In genomic region chr8:87752710-87753109, GRCm38 (mm10) we compare ENCODE assay signal across 10 mouse cellular contexts.
DNase-seq lines count a peak whose midpoint lies in the region; ATAC-seq and TF ChIP-seq lines count a peak whose summit lies in the region.
"Had no signal": no experiment of that assay in that cellular context is flagged by ENCODE, and none has a peak within 500 bp of the region (broad histone marks: within the 10 kb centered on the region; RNA-seq: fewer than 3 reads in every experiment).

No protein-coding gene starts in this region.

- no peak overlapping the region; the same call in 1 of the 2 replicates for H3K27ac ChIP-seq in lung, embryonic 14.5 days (ENCODE audit: low read depth)
- H3K27ac ChIP-seq in limb, embryonic 10.5 days: peak overlapping the region; percentile 75
- 0 out of 2 replicates have a peak overlapping the region, but pooled peaks have one; percentile 24 for H3K27ac ChIP-seq in neural tube, embryonic 15.5 days (replicated peaks)
- H3K27ac ChIP-seq in heart, embryonic 12.5 days (ENCODE audit: poor library complexity, severe bottlenecking): no peak overlapping the region

- no peak overlapping the region for H3K4me2 ChIP-seq in lung, embryonic 14.5 days
- no peak overlapping the region for H3K4me2 ChIP-seq in neural tube, embryonic 15.5 days
- H3K4me2 ChIP-seq in heart, embryonic 12.5 days: no peak overlapping the region
- H3K4me2 ChIP-seq: embryonic facial prominence, embryonic 15.5 days had no signal

- no peak overlapping the region for H3K4me3 ChIP-seq in lung, embryonic 14.5 days (ENCODE audit: low read depth, low read length)
- no peak overlapping the region for H3K4me3 ChIP-seq in lung, adult 2 months (replicated peaks; ENCODE audit: extremely low read depth, low read depth, low read length)
- H3K4me3 ChIP-seq in limb, embryonic 10.5 days: peak overlapping the region; percentile 4
- no peak overlapping the region for H3K4me3 ChIP-seq in neural tube, embryonic 15.5 days (replicated peaks)
- H3K4me3 ChIP-seq in heart, embryonic 12.5 days: no peak overlapping the region
- H3K4me3 ChIP-seq: embryonic facial prominence, embryonic 15.5 days had no signal

- peak; percentile 76; the same call in 1 of the 2 replicates for ATAC-seq in lung, embryonic 14.5 days (ENCODE audit: insufficient read depth)
- peak; percentile 62 for ATAC-seq in neural tube, embryonic 15.5 days (ENCODE audit: low FRiP score)
- ATAC-seq in heart, embryonic 12.5 days (ENCODE audit: insufficient number of reproducible peaks, low FRiP score): no peak
- ATAC-seq in frontal cortex, adult (ENCODE audit: low TSS enrichment): no peak
- ATAC-seq: intestine, embryonic 16.5 days had no signal

- no peak for TF ChIP-seq POLR2A in lung, adult 2 months (IDR thresholded peaks at IDR 0.05; ENCODE audit: borderline replicate concordance, extremely low read depth, low read depth, low read length)

- peak; percentile 73 for DNase-seq in lung, embryonic 14.5 days
- DNase-seq in lung, adult 2 months: no peak
- peak; percentile 44 for DNase-seq in adrenal gland, postnatal 25 days
- peak; percentile 80 for DNase-seq in limb, embryonic 10.5 days (ENCODE audit: low spot score)
- DNase-seq: thymus, adult 18-20 months had no signal

- no peaks in the 10 kb centered on the region for H3K9me3 ChIP-seq in lung, embryonic 14.5 days (ENCODE audit: low read depth, low read length)
- H3K9me3 ChIP-seq in limb, embryonic 10.5 days (replicated peaks): no peaks in the 10 kb centered on the region
- no peaks in the 10 kb centered on the region for H3K9me3 ChIP-seq in neural tube, embryonic 15.5 days (replicated peaks)
- H3K9me3 ChIP-seq in heart, embryonic 12.5 days (replicated peaks): no peaks in the 10 kb centered on the region
- H3K9me3 ChIP-seq: embryonic facial prominence, embryonic 15.5 days had no signal

- peaks cover 14% of the 10 kb centered on the region for H3K4me1 ChIP-seq in lung, embryonic 14.5 days (ENCODE audit: insufficient read depth)
- no peaks in the 10 kb centered on the region for H3K4me1 ChIP-seq in lung, adult 2 months (ENCODE audit: control insufficient read depth, insufficient read depth, low read length)
- H3K4me1 ChIP-seq in limb, embryonic 10.5 days: peaks cover 64% of the 10 kb centered on the region
- peaks cover 30% of the 10 kb centered on the region for H3K4me1 ChIP-seq in neural tube, embryonic 15.5 days
- peaks cover 9% of the 10 kb centered on the region for H3K4me1 ChIP-seq in heart, embryonic 12.5 days (replicated peaks)

- no peak overlapping the region for H3K9ac ChIP-seq in lung, embryonic 14.5 days
- no peak overlapping the region for H3K9ac ChIP-seq in neural tube, embryonic 15.5 days (replicated peaks)
- no peak overlapping the region for H3K9ac ChIP-seq in heart, embryonic 12.5 days
- H3K9ac ChIP-seq: embryonic facial prominence, embryonic 15.5 days had no signal

- H3K36me3 ChIP-seq in lung, embryonic 14.5 days (ENCODE audit: insufficient read depth): no peaks in the 10 kb centered on the region
- peaks cover 17% of the 10 kb centered on the region for H3K36me3 ChIP-seq in limb, embryonic 10.5 days
- H3K36me3 ChIP-seq in neural tube, embryonic 15.5 days: no peaks in the 10 kb centered on the region
- no peaks in the 10 kb centered on the region for H3K36me3 ChIP-seq in heart, embryonic 12.5 days
- H3K36me3 ChIP-seq: embryonic facial prominence, embryonic 15.5 days had no signal

- no peaks in the 10 kb centered on the region for H3K27me3 ChIP-seq in lung, embryonic 14.5 days (ENCODE audit: insufficient read depth, low read length)
- H3K27me3 ChIP-seq in limb, embryonic 10.5 days (ENCODE audit: low read depth, poor library complexity, severe bottlenecking): no peaks in the 10 kb centered on the region
- no peaks in the 10 kb centered on the region for H3K27me3 ChIP-seq in neural tube, embryonic 15.5 days (replicated peaks)
- H3K27me3 ChIP-seq in heart, embryonic 12.5 days (replicated peaks): no peaks in the 10 kb centered on the region
- H3K27me3 ChIP-seq: embryonic facial prominence, embryonic 15.5 days had no signal

- TF ChIP-seq CTCF in lung, embryonic 14.5 days (IDR thresholded peaks at IDR 0.05; ENCODE audit: low read depth): no peak
- TF ChIP-seq CTCF in lung, adult 2 months (IDR thresholded peaks at IDR 0.05; ENCODE audit: insufficient read depth, low read length): no peak

- 58% methylated on average over 13 of the region's 13 CpGs for WGBS in lung, embryonic 14.5 days
- WGBS in lung, adult 2 months: 76% methylated on average over 13 of the region's 13 CpGs
- 11% methylated on average over 13 of the region's 13 CpGs for WGBS in limb, embryonic 10.5 days
- 16% methylated on average over 13 of the region's 13 CpGs for WGBS in neural tube, embryonic 15.5 days
- WGBS in heart, embryonic 12.5 days: 75% methylated on average over 13 of the region's 13 CpGs

Comparison
In these comparisons a context has a peak if more than half of its experiments do, and no peak if none do; other contexts are left out.
1. ATAC-seq: peak in lung, embryonic 14.5 days (single experiment) and neural tube, embryonic 15.5 days (single experiment); none in heart, embryonic 12.5 days (single experiment) and frontal cortex, adult (single experiment).
2. H3K27ac ChIP-seq: peak in limb, embryonic 10.5 days (single experiment) and neural tube, embryonic 15.5 days (single experiment); none in lung, embryonic 14.5 days (single experiment) and heart, embryonic 12.5 days (single experiment).